Mouse (Mus musculus) limb, embryonic 10.5 days (tissue): ENCODE data around the gene Foxr1. TPM values are rescaled to one million over a fixed set of nuclear protein-coding genes. Genes with fewer than 3 reads are reported as not detected.
"Not testable (repeated sequence)": the region's sequence is repeated elsewhere in the genome, so short reads cannot be mapped to it uniquely, and the experiment has no call there.

Experiments
- DNase-seq: peaks from one replicate; pipeline ENCODE4 v3.0.0-alpha.2; 2017; ENCODE audit warnings: low spot score
- H3K27ac ChIP-seq: fragments of 300-500 bp; sonication (generic); 2 replicates; pipeline ENCODE4 v1.5.1; 2016; ENCODE audit warnings: mild to moderate bottlenecking
- H3K27me3 ChIP-seq: fragments of 300-500 bp; sonication (generic); 2 replicates; pipeline ENCODE4 v1.6.1; 2016; ENCODE audit warnings: low read depth, mild to moderate bottlenecking; ENCODE audit not compliant: poor library complexity, severe bottlenecking
- H3K36me3 ChIP-seq: fragments of 300-500 bp; sonication (generic); 2 replicates; pipeline ENCODE4 v1.6.1; 2016; ENCODE audit warnings: mild to moderate bottlenecking, moderate library complexity
- H3K4me1 ChIP-seq: fragments of 300-500 bp; sonication (generic); 2 replicates; pipeline ENCODE4 v1.6.1; 2016
- H3K4me3 ChIP-seq: fragments of 300-500 bp; sonication (generic); 2 replicates; pipeline ENCODE4 v1.5.1; 2016; ENCODE audit warnings: mild to moderate bottlenecking, moderate library complexity
- H3K9me3 ChIP-seq: fragments of 300-500 bp; sonication (generic); replicated peaks from 2 replicates; pipeline ENCODE4 v1.6.1; 2016; ENCODE audit warnings: mild to moderate bottlenecking
- WGBS: fragments of 180-500 bp; shearing (Covaris S2); methylation state at CpG from one replicate; pipeline ENCODE4 v1.1.7; 2016; 5-methylcytosine and 5-hydroxymethylcytosine counted together
- polyA plus RNA-seq: library from polyadenylated mRNA; unstranded; fragments of >200 nt; fragmentation: Nextera tagmentation; extraction: Ambion mirVana; gene quantifications from 2 replicates; pipeline ENCODE4 v1.2.1, GENCODE M21; 2016

Gene Foxr1
- polyA plus RNA-seq, 1 experiment from 2014 or later: not detected

- no peaks in the 10 kb centered on the region for H3K27me3 ChIP-seq
- H3K4me1 ChIP-seq: peaks cover 7% of the 10 kb centered on the region
- no peak for DNase-seq
- H3K36me3 ChIP-seq: peaks cover 26% of the 10 kb centered on the region
- H3K27ac ChIP-seq: peak within 1 kb of the TSS; percentile 89
- peak within 1 kb of the TSS; percentile 77 for H3K4me3 ChIP-seq
- H3K9me3 ChIP-seq: no peaks in the 10 kb centered on the region
- WGBS: 84% methylated on average over 14 of the region's 14 CpGs
These were observed 22.2 kb downstream of the Foxr1 start, which contains the start of gene Ccdc84 for GRCm38 (mm10) chr9:44418519-44419385. Gene Ccdc84, minus strand, starts transcription at chr9:44418569.

GRCm38 (mm10) chr9:44417892-44418363 lies 23.0 kb downstream of the Foxr1 start:
- Histone ChIP-seq H3K4me1 (peaks cover 7% of the 10 kb centered on the region), H3K27me3 (no peaks in the 10 kb centered on the region), H3K36me3 (peaks cover 34% of the 10 kb centered on the region), H3K9me3 (no peaks in the 10 kb centered on the region), H3K27ac (peak overlapping the region; percentile 89), H3K4me3 (peak overlapping the region; percentile 77)
- peak; percentile 97 for DNase-seq
- under 1% methylated on average over 38 of the region's 38 CpGs for WGBS

DNA sequence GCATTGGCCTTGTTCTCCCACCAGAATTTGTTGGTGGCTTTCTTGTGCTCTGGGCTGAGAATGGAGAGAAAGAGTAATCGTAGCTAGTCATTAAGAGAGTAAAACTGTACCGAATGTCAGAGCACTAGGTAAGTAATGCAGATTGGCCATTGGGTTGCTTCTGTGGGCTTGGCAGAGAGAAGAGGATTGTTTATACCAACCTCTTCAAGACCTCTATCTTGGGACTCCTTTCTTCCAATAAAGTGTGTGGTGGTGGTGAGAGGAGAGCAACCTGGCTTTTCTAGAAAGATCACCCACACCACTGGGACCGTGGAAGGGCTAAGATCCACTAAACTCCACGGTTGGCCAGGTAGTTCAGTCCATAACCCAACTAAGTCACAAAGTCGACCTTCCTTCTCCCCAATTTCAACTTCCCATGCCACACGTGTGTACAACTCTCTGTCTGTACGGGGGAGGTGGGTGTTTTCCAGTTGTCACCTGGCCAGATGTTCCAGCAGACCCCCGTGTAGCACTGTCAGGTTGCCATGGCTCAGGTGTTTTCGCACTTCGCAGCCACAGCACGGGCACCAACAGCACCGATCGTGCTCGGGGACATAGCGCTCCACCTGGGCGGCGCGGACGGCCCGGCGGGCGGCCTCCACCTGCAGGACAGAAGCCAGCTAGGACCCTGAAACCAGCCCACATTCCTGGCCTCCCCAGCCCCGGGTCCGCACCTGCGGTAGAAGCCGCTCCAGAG lies 23.6 kb downstream of the Foxr1 start:
- peak overlapping the region; percentile 77 for H3K4me3 ChIP-seq

DNA sequence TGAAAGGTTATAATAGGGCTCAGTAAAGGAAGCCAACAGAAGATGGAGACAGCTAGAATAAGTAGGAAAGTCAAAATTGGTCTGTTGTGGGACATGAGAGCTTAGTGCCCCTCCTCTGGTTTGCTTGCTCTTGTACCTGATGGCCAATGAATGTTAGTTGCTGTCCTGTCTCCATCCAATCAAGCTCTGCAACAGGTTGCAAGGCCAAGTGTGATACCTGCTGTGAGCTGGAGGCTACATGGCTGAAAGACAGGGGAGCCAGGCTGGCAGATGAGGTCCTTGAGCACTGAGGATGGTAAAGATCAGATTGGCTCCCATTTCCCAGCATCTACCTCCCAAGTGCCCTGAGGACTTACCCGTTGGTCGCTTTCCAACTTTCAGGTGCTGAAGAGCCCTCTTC lies 28.2 kb downstream of the Foxr1 start:
- no peak overlapping the region for H3K27ac ChIP-seq
- DNase-seq: no peak
- WGBS: 85% methylated on average over 2 of the region's 2 CpGs
- H3K4me1 ChIP-seq: peaks cover 12% of the 10 kb centered on the region
- H3K9me3 ChIP-seq: no peaks in the 10 kb centered on the region
- H3K4me3 ChIP-seq: no peak overlapping the region
- peaks cover 81% of the 10 kb centered on the region for H3K36me3 ChIP-seq
- H3K27me3 ChIP-seq: no peaks in the 10 kb centered on the region

More for the DNA sequence above, 23.6 kb downstream of the Foxr1 start:
- Histone ChIP-seq H3K27ac (peak overlapping the region; percentile 89), H3K27me3 (no peaks in the 10 kb centered on the region), H3K36me3 (peaks cover 40% of the 10 kb centered on the region), H3K9me3 (no peaks in the 10 kb centered on the region), H3K4me1 (peaks cover 7% of the 10 kb centered on the region)
- DNase-seq: no peak
- WGBS: 9% methylated on average over 26 of the region's 26 CpGs

DNA sequence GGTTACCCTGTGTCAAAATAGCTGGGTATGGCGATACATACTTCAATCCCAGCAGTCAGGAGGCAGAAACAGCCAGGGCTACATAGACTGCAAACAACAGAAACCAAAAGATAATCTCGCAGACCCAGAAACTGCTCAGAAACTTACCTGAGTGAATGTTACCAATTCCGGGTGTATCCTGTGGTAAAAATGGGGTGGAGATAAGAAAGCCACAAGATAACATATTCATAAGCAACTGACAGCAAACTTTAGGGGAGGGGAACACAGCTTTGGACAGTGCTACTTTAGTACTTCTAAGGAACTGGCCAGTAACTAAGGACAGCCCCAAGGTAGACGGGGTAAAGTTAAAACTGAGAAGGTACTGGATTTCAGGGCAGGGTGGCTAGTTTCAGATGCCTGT lies 28.6 kb downstream of the Foxr1 start:
- Histone ChIP-seq H3K4me1 (peaks cover 9% of the 10 kb centered on the region), H3K27ac (no peak overlapping the region), H3K4me3 (no peak overlapping the region), H3K36me3 (peaks cover 81% of the 10 kb centered on the region), H3K9me3 (no peaks in the 10 kb centered on the region), H3K27me3 (no peaks in the 10 kb centered on the region)
- 84% methylated on average over 4 of the region's 4 CpGs for WGBS
- no peak for DNase-seq

DNA sequence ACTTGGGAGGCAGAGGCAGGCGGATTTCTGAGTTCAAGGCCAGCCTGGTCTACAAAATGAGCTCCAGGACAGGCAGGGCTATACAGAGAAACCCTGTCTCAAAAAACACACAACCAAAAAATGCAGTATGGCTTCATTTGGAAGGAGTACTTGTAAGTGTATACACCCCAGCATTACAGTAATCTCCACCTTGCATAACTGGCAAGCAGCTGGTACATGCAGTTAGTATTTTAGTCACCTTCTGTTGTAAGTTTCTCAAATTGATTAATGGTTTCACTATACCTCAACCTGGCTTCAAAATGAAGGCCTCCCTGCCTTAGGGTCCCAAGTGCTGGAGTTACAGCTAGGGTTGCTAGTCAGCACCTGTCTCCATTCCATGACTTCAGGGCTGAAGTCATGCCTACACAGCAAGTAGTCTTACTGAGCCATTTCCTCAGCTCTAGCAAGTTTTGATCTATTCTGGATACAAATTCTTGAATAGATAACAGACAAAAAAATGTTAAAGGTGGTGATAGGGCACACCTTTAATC lies 29.3 kb downstream of the Foxr1 start:
- Histone ChIP-seq H3K27ac (no peak overlapping the region), H3K27me3 (no peaks in the 10 kb centered on the region), H3K9me3 (no peaks in the 10 kb centered on the region), H3K36me3 (peaks cover 81% of the 10 kb centered on the region), H3K4me1 (peaks cover 5% of the 10 kb centered on the region; the same call in 1 of the 2 replicates), H3K4me3 (no peak overlapping the region)
- WGBS: 77% methylated on average over 1 of the region's 1 CpGs
- no peak for DNase-seq

DNA sequence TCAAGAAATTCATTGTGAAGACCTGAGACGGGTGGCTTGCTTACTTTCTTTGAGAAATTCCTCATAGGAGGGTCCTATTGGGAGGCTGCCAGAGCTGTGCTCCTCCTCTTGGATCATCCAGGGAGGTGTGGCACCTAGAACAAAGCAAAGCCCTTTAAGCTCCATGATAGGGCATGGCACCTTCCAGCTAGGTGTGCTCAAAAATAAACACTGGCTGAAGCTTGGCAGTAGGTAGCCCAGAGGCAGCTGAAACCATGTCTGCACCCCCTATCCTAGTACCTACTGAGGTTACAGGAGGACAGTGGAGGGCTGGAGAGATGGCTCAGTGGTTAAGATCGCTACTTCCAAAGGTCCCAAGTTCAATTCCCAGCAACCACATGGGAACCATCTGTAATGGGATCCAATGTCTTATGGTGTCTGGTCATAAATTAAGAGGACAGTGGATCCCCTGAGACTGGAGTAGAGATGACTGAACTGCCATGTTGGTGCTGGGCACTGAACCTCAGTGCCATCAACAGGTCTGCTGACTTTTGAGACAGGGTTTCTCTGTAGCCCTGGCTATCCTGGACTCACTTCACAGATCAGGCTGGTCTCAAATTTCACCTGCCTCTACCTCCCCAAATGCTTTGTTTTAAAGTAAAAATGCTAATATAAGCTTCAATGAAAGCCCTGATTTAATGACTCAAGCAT lies 30.1 kb downstream of the Foxr1 start:
- peaks cover 73% of the 10 kb centered on the region for H3K36me3 ChIP-seq
- WGBS: 85% methylated on average over 2 of the region's 2 CpGs

GRCm38 (mm10) chr9:44408693-44409092 lies 32.2 kb downstream of the Foxr1 start:
- DNase-seq, H3K27me3 ChIP-seq, H3K4me1 ChIP-seq, H3K9me3 ChIP-seq: not testable (repeated sequence)
- WGBS: 80% methylated on average over 9 of the region's 9 CpGs
- H3K4me3 ChIP-seq: peak overlapping the region; percentile 93
- peaks cover 74% of the 10 kb centered on the region for H3K36me3 ChIP-seq
- H3K27ac ChIP-seq: 0 out of 2 replicates have a peak overlapping the region, but pooled peaks have one; percentile 94

More for the DNA sequence above, 30.1 kb downstream of the Foxr1 start:
- Histone ChIP-seq H3K4me1 (peaks cover 10% of the 10 kb centered on the region), H3K27ac (no peak overlapping the region), H3K4me3 (no peak overlapping the region), H3K27me3 (no peaks in the 10 kb centered on the region), H3K9me3 (no peaks in the 10 kb centered on the region)
- no peak for DNase-seq

GRCm38 (mm10) chr9:44407752-44408097 lies 33.2 kb downstream of the Foxr1 start:
- Histone ChIP-seq H3K27ac (peak overlapping the region; percentile 94), H3K36me3 (peaks cover 74% of the 10 kb centered on the region), H3K4me1 (peaks cover 10% of the 10 kb centered on the region), H3K4me3 (peak overlapping the region; percentile 93), H3K9me3 (no peaks in the 10 kb centered on the region), H3K27me3 (no peaks in the 10 kb centered on the region)
- under 1% methylated on average over 24 of the region's 24 CpGs for WGBS
- no peak for DNase-seq

GRCm38 (mm10) chr9:44406906-44407751 lies 33.8 kb downstream of the Foxr1 start, which contains the start of the genes Rps25 and Trappc4:
Gene Rps25, plus strand, starts transcription at chr9:44407139.
Gene Trappc4, minus strand, starts transcription at chr9:44407600.
- Histone ChIP-seq H3K36me3 (peaks cover 74% of the 10 kb centered on the region), H3K27me3 (no peaks in the 10 kb centered on the region), H3K4me3 (peak within 1 kb of the TSS; percentile 93), H3K4me1 (peaks cover 10% of the 10 kb centered on the region), H3K27ac (peak within 1 kb of the TSS; percentile 94), H3K9me3 (no peaks in the 10 kb centered on the region)
- peak; percentile 94 for DNase-seq
- under 1% methylated on average over 51 of the region's 51 CpGs for WGBS

- no peaks in the 10 kb centered on the region for H3K9me3 ChIP-seq
- H3K27ac ChIP-seq: no peak overlapping the region
- peaks cover 74% of the 10 kb centered on the region for H3K36me3 ChIP-seq
- WGBS: 80% methylated on average over 3 of the region's 3 CpGs
- H3K4me1 ChIP-seq: peaks cover 10% of the 10 kb centered on the region
- H3K4me3 ChIP-seq: no peak overlapping the region
- H3K27me3 ChIP-seq: no peaks in the 10 kb centered on the region
- DNase-seq: no peak
These were observed 35.9 kb downstream of the Foxr1 start for GRCm38 (mm10) chr9:44405011-44405410.
